Mouse (Mus musculus) liver, embryonic 13.5 days (tissue): ENCODE data around the gene Foxp4. TPM values are rescaled to one million over a fixed set of nuclear protein-coding genes. Genes with fewer than 3 reads are reported as not detected.

Source experiments
- ATAC-seq: fragments of 200-750 bp; cut with Nextera tagmentation; 2 replicates; pipeline ENCODE4 v1.8.0; 2017; ENCODE audit warnings: low read depth, mild to moderate bottlenecking, moderate number of reproducible peaks, moderate library complexity
- DNase-seq: peaks from one replicate; pipeline ENCODE4 v3.0.0; 2022
- H3K27ac ChIP-seq: fragments of 300-500 bp; sonication (generic); 2 replicates; pipeline ENCODE4 v1.5.1; 2015; ENCODE audit warnings: moderate library complexity, mild to moderate bottlenecking, inconsistent platforms
- H3K27me3 ChIP-seq: fragments of 300-500 bp; sonication (generic); 2 replicates; pipeline ENCODE4 v1.6.1; 2015; ENCODE audit warnings: mild to moderate bottlenecking, inconsistent platforms
- H3K36me3 ChIP-seq: fragments of 300-500 bp; sonication (generic); 2 replicates; pipeline ENCODE4 v1.6.1; 2015; ENCODE audit warnings: mild to moderate bottlenecking, inconsistent platforms
- H3K4me1 ChIP-seq: fragments of 300-500 bp; sonication (generic); replicated peaks from 2 replicates; pipeline ENCODE4 v1.6.1; 2015; ENCODE audit warnings: inconsistent platforms
- H3K4me2 ChIP-seq: fragments of 300-500 bp; sonication (generic); 2 replicates; pipeline ENCODE4 v1.6.1; 2015; ENCODE audit warnings: inconsistent platforms, mild to moderate bottlenecking, moderate library complexity
- H3K4me3 ChIP-seq: fragments of 300-500 bp; sonication (generic); replicated peaks from 2 replicates; pipeline ENCODE4 v1.5.1; 2015; ENCODE audit warnings: mild to moderate bottlenecking, inconsistent platforms
- H3K9ac ChIP-seq: fragments of 300-500 bp; sonication (generic); 2 replicates; pipeline ENCODE4 v1.6.1; 2015; ENCODE audit warnings: mild to moderate bottlenecking, inconsistent platforms
- H3K9me3 ChIP-seq: fragments of 300-500 bp; sonication (generic); replicated peaks from 2 replicates; pipeline ENCODE4 v1.6.1; 2016; ENCODE audit warnings: inconsistent platforms
- WGBS: fragments of 180-500 bp; shearing (Covaris S2); methylation state at CpG from one replicate; pipeline ENCODE4 v1.1.7; 2015; ENCODE audit not compliant: insufficient replicate concordance; 5-methylcytosine and 5-hydroxymethylcytosine counted together
- polyA plus RNA-seq: library from polyadenylated mRNA; unstranded; fragments of >200 nt; fragmentation: Nextera tagmentation; extraction: Ambion mirVana; gene quantifications from 2 replicates; pipeline ENCODE4 v1.2.1, GENCODE M21; 2015

Gene Foxp4
- polyA plus RNA-seq, 1 experiment from 2014 or later = 3.9 TPM

GRCm38 (mm10) chr17:47873341-47873791, 51.1 kb downstream of the Foxp4 start:
- peak overlapping the region; percentile 48 for H3K4me2 ChIP-seq
- H3K36me3 ChIP-seq = peaks cover 53% of the 10 kb centered on the region
- H3K4me1 ChIP-seq = peaks cover 19% of the 10 kb centered on the region
- H3K27me3 ChIP-seq = no peaks in the 10 kb centered on the region
- ATAC-seq (peak; percentile 60), DNase-seq (peak; percentile 64)
- H3K27ac ChIP-seq = no peak overlapping the region
- peak overlapping the region; percentile 34 for H3K4me3 ChIP-seq
- 8% methylated on average over 9 of the region's 9 CpGs for WGBS
- H3K9ac ChIP-seq = no peak overlapping the region
- H3K9me3 ChIP-seq = no peaks in the 10 kb centered on the region

- DNase-seq (no peak), ATAC-seq (no peak)
- no peak overlapping the region for H3K27ac ChIP-seq
- H3K4me1 ChIP-seq = peaks cover 13% of the 10 kb centered on the region; the same call in 1 of the 2 replicates
- peaks cover 50% of the 10 kb centered on the region for H3K36me3 ChIP-seq
- H3K9ac ChIP-seq = no peak overlapping the region
- H3K27me3 ChIP-seq = no peaks in the 10 kb centered on the region
- WGBS = 83% methylated on average over 31 of the region's 31 CpGs
- H3K4me3 ChIP-seq = no peak overlapping the region
- H3K9me3 ChIP-seq = no peaks in the 10 kb centered on the region
- no peak overlapping the region for H3K4me2 ChIP-seq
Measured at GRCm38 (mm10) chr17:47872311-47873011, 52.0 kb downstream of the Foxp4 start.

GRCm38 (mm10) chr17:47869874-47870273, 54.6 kb downstream of the Foxp4 start:
- WGBS = 87% methylated on average over 10 of the region's 10 CpGs
- Histone ChIP-seq H3K4me3 (no peak overlapping the region), H3K9me3 (no peaks in the 10 kb centered on the region), H3K9ac (no peak overlapping the region), H3K27ac (no peak overlapping the region), H3K4me1 (peaks cover 13% of the 10 kb centered on the region; the same call in 1 of the 2 replicates), H3K27me3 (no peaks in the 10 kb centered on the region), H3K36me3 (peaks cover 38% of the 10 kb centered on the region), H3K4me2 (no peak overlapping the region)
- DNase-seq = no peak
- no peak for ATAC-seq

- H3K4me3 ChIP-seq = no peak overlapping the region
- no peak for ATAC-seq
- H3K36me3 ChIP-seq = peaks cover 22% of the 10 kb centered on the region
- H3K4me1 ChIP-seq = peaks cover 6% of the 10 kb centered on the region
- H3K9me3 ChIP-seq = no peaks in the 10 kb centered on the region
- no peak overlapping the region for H3K9ac ChIP-seq
- WGBS = 65% methylated on average over 10 of the region's 10 CpGs
- no peak overlapping the region for H3K27ac ChIP-seq
- no peak for DNase-seq
- H3K4me2 ChIP-seq = no peak overlapping the region
- H3K27me3 ChIP-seq = no peaks in the 10 kb centered on the region
Measured at GRCm38 (mm10) chr17:47866037-47866436, 58.4 kb downstream of the Foxp4 start.

- peaks cover 9% of the 10 kb centered on the region for H3K36me3 ChIP-seq
- H3K27me3 ChIP-seq = no peaks in the 10 kb centered on the region
- H3K4me2 ChIP-seq = peak overlapping the region; percentile 15; the same call in 1 of the 2 replicates
- no peak overlapping the region for H3K4me3 ChIP-seq
- peaks cover 6% of the 10 kb centered on the region for H3K4me1 ChIP-seq
- no peaks in the 10 kb centered on the region for H3K9me3 ChIP-seq
- ATAC-seq = peak; percentile 65
- no peak overlapping the region for H3K9ac ChIP-seq
- H3K27ac ChIP-seq = no peak overlapping the region
- 1% methylated on average over 17 of the region's 17 CpGs for WGBS
- DNase-seq = peak; percentile 66
Measured at GRCm38 (mm10) chr17:47864496-47864895, 59.9 kb downstream of the Foxp4 start.

GRCm38 (mm10) chr17:47863437-47863836, 61.0 kb downstream of the Foxp4 start:
- H3K27ac ChIP-seq = no peak overlapping the region
- H3K9ac ChIP-seq = no peak overlapping the region
- H3K4me3 ChIP-seq = no peak overlapping the region
- peaks cover 6% of the 10 kb centered on the region for H3K36me3 ChIP-seq
- ATAC-seq (no peak), DNase-seq (no peak)
- no peaks in the 10 kb centered on the region for H3K27me3 ChIP-seq
- no peak overlapping the region for H3K4me2 ChIP-seq
- H3K9me3 ChIP-seq = no peaks in the 10 kb centered on the region
- 33% methylated on average over 11 of the region's 11 CpGs for WGBS
- H3K4me1 ChIP-seq = peaks cover 6% of the 10 kb centered on the region

GRCm38 (mm10) chr17:47863023-47863422, 61.4 kb downstream of the Foxp4 start:
- peaks cover 6% of the 10 kb centered on the region for H3K4me1 ChIP-seq
- WGBS = 46% methylated on average over 4 of the region's 4 CpGs

GRCm38 (mm10) chr17:47855544-47855943, 68.9 kb downstream of the Foxp4 start:
- 59% methylated on average over 4 of the region's 4 CpGs for WGBS
- Histone ChIP-seq H3K4me1 (0 out of 2 replicates have a peak, but pooled peaks cover 9% of the 10 kb centered on the region), H3K4me2 (no peak overlapping the region), H3K27ac (no peak overlapping the region), H3K27me3 (no peaks in the 10 kb centered on the region), H3K9ac (no peak overlapping the region), H3K36me3 (no peaks in the 10 kb centered on the region), H3K9me3 (no peaks in the 10 kb centered on the region; the same call in 1 of the 2 replicates), H3K4me3 (no peak overlapping the region)
- DNase-seq (no peak), ATAC-seq (no peak)

More at GRCm38 (mm10) chr17:47863023-47863422, 61.4 kb downstream of the Foxp4 start:
- Histone ChIP-seq H3K9me3 (no peaks in the 10 kb centered on the region), H3K9ac (no peak overlapping the region), H3K27ac (no peak overlapping the region), H3K4me3 (no peak overlapping the region), H3K4me2 (no peak overlapping the region), H3K27me3 (no peaks in the 10 kb centered on the region), H3K36me3 (peaks cover 2% of the 10 kb centered on the region)
- DNase-seq (no peak), ATAC-seq (no peak)

- no peak for ATAC-seq
Measured at GRCm38 (mm10) chr17:47854908-47855307, 69.5 kb downstream of the Foxp4 start.

GRCm38 (mm10) chr17:47853760-47854159, 70.7 kb downstream of the Foxp4 start:
- H3K4me3 ChIP-seq = no peak overlapping the region
- H3K27me3 ChIP-seq = no peaks in the 10 kb centered on the region
- no peaks in the 10 kb centered on the region; the same call in 1 of the 2 replicates for H3K9me3 ChIP-seq
- WGBS = 63% methylated on average over 4 of the region's 4 CpGs
- 0 out of 2 replicates have a peak, but pooled peaks cover 9% of the 10 kb centered on the region for H3K4me1 ChIP-seq
- H3K27ac ChIP-seq = no peak overlapping the region
- no peak for DNase-seq
- no peak overlapping the region for H3K4me2 ChIP-seq
- ATAC-seq = no peak
- no peaks in the 10 kb centered on the region for H3K36me3 ChIP-seq
- no peak overlapping the region for H3K9ac ChIP-seq

More at GRCm38 (mm10) chr17:47854908-47855307, 69.5 kb downstream of the Foxp4 start:
- H3K27me3 ChIP-seq = no peaks in the 10 kb centered on the region
- no peaks in the 10 kb centered on the region; the same call in 1 of the 2 replicates for H3K9me3 ChIP-seq
- no peak overlapping the region for H3K4me2 ChIP-seq
- 75% methylated on average over 8 of the region's 8 CpGs for WGBS
- no peak for DNase-seq
- H3K36me3 ChIP-seq = no peaks in the 10 kb centered on the region
- H3K4me3 ChIP-seq = no peak overlapping the region
- 0 out of 2 replicates have a peak, but pooled peaks cover 9% of the 10 kb centered on the region for H3K4me1 ChIP-seq
- no peak overlapping the region for H3K27ac ChIP-seq
- H3K9ac ChIP-seq = no peak overlapping the region

- ATAC-seq (no peak), DNase-seq (no peak)
- H3K4me1 ChIP-seq = 0 out of 2 replicates have a peak, but pooled peaks cover 9% of the 10 kb centered on the region
- no peaks in the 10 kb centered on the region for H3K36me3 ChIP-seq
- 72% methylated on average over 3 of the region's 4 CpGs for WGBS
- H3K27ac ChIP-seq = no peak overlapping the region
- H3K4me2 ChIP-seq = no peak overlapping the region
- no peak overlapping the region for H3K9ac ChIP-seq
- H3K4me3 ChIP-seq = no peak overlapping the region
- no peaks in the 10 kb centered on the region; the same call in 1 of the 2 replicates for H3K9me3 ChIP-seq
- no peaks in the 10 kb centered on the region for H3K27me3 ChIP-seq
Measured at GRCm38 (mm10) chr17:47853336-47853735, 71.1 kb downstream of the Foxp4 start.
